Mouse (Mus musculus): ENCODE measurements at regions not wholly inside any gene's neighbourhood (a gene's known extent, or its start where the extent isn't known, plus 50 kb on each side); places are given as distances from the start of the nearest gene placed in this dataset.

GRCm38 (mm10) chr1:130517868-130518267 is 55.3 kb upstream of the Cd55 start:
- no peak for TF ChIP-seq USF1 (IDR thresholded peaks at IDR 0.05; ENCODE audit: low read depth, low read length)
- no peak for TF ChIP-seq POLR2A (IDR thresholded peaks at IDR 0.05; ENCODE audit: control insufficient read depth in 1 of 2, insufficient read depth in 1 of 2, low read depth in 1 of 2, low read length in 2 of 2, poor library complexity in 1 of 2)
- no peak for TF ChIP-seq CTCF (IDR thresholded peaks at IDR 0.05 in 2 of 3, conservative IDR thresholded peaks at IDR 0.05 in 1 of 3; ENCODE audit: control insufficient read depth in 1 of 3, insufficient read depth in 1 of 3, low read depth in 2 of 3, low read length in 3 of 3, poor library complexity in 1 of 3, severe bottlenecking in 1 of 3)
- TF ChIP-seq EP300 (IDR thresholded peaks at IDR 0.05; ENCODE audit: low read depth in 1 of 2, low read length in 2 of 2) = no peak
- TF ChIP-seq USF2 (IDR thresholded peaks at IDR 0.05; ENCODE audit: borderline replicate concordance in 1 of 2, insufficient read depth in 1 of 2, low read depth in 1 of 2, low read length in 2 of 2) = no peak
- TF ChIP-seq ZKSCAN1 (IDR thresholded peaks at IDR 0.05; ENCODE audit: low read depth, low read length) = no peak
- no peak for TF ChIP-seq SIN3A (IDR thresholded peaks at IDR 0.05; ENCODE audit: low read length)
- TF ChIP-seq MAX (IDR thresholded peaks at IDR 0.05; ENCODE audit: low read length) = no peak
- no peak for TF ChIP-seq GATA1 (IDR thresholded peaks at IDR 0.05; ENCODE audit: low read depth, low read length)
- TF ChIP-seq POLR2AphosphoS5 (IDR thresholded peaks at IDR 0.05; ENCODE audit: borderline replicate concordance, low read depth, low read length) = no peak
- no peak for TF ChIP-seq E2F4 (IDR thresholded peaks at IDR 0.05; ENCODE audit: borderline replicate concordance, low read depth, low read length)
- no peak for TF ChIP-seq SMC3 (IDR thresholded peaks at IDR 0.05; ENCODE audit: low read depth, low read length)

All from MEL (cell line).